9 mouse cellular contexts compared by ENCODE assay signal in the genomic region with DNA sequence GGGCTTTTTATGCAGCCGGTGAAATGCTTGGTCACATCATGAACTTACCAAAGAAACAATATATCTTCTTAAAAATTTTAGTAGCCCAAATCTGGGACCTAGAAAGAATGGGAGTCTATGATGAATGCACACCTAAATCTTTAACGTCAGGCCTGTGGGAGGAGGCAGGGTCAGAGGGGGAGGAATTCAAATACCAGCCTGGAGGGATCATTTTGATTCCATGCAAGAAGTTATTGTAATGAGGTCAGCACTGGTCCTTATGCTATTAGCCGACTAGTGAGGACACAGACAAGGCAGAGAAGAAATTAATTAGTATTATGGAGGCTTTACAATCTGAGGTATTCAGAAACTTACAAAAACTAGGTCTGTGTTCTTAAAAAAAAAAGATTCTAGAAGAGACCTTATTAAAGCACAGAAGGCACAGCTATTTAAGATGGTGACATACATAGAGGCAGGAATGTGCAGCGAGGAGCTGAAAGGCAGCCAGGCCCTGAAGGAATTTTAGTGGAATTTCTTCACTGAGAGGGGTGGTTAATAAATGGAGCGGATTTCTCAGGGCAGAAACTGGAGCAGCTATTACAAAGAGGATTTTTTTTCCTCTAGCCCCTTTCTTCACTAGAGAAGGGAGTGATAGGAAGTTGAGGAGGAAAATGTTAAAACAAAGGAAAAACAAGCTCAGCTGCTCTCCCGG.
DNase-seq lines count a peak whose midpoint lies in the region; ATAC-seq and TF ChIP-seq lines count a peak whose summit lies in the region.
"Had no signal": no experiment of that assay in that cellular context is flagged by ENCODE, and none has a peak within 500 bp of the region (broad histone marks: within the 10 kb centered on the region; RNA-seq: fewer than 3 reads in every experiment).

No protein-coding gene starts in this region.

- H3K36me3 ChIP-seq in hindbrain, embryonic 14.5 days (replicated peaks; ENCODE audit: control insufficient read depth, insufficient read depth), result no peaks in the 10 kb centered on the region
- no peaks in the 10 kb centered on the region for H3K36me3 ChIP-seq in hindbrain, embryonic 12.5 days
- H3K36me3 ChIP-seq in embryonic facial prominence, embryonic 12.5 days, result no peaks in the 10 kb centered on the region
- H3K36me3 ChIP-seq in limb, embryonic 14.5 days (ENCODE audit: control insufficient read depth, insufficient read depth, low read length), result no peaks in the 10 kb centered on the region

- no peak for ATAC-seq in hindbrain, embryonic 14.5 days (ENCODE audit: low FRiP score)
- no peak for ATAC-seq in hindbrain, embryonic 12.5 days (ENCODE audit: low FRiP score)
- ATAC-seq in embryonic facial prominence, embryonic 12.5 days (ENCODE audit: insufficient number of reproducible peaks, insufficient read depth, low FRiP score, low TSS enrichment), result no peak
- ATAC-seq in limb, embryonic 14.5 days (ENCODE audit: low FRiP score, low read depth), result peak; percentile 83

- H3K27ac ChIP-seq in hindbrain, embryonic 14.5 days, result peak overlapping the region; percentile 53
- no peak overlapping the region for H3K27ac ChIP-seq in hindbrain, embryonic 12.5 days
- H3K27ac ChIP-seq in embryonic facial prominence, embryonic 12.5 days, result peak overlapping the region; percentile 17; the same call in 1 of the 2 replicates
- peak overlapping the region; percentile 56; the same call in 1 of the 2 replicates for H3K27ac ChIP-seq in limb, embryonic 14.5 days (replicated peaks; ENCODE audit: low read depth, low read length)
- H3K27ac ChIP-seq: liver, embryonic 14.5 days had no signal

- 20% methylated on average over 6 of the region's 6 CpGs for WGBS in hindbrain, embryonic 14.5 days
- 27% methylated on average over 6 of the region's 6 CpGs for WGBS in hindbrain, embryonic 12.5 days
- 14% methylated on average over 6 of the region's 6 CpGs for WGBS in embryonic facial prominence, embryonic 12.5 days
- 23% methylated on average over 6 of the region's 6 CpGs for WGBS in limb, embryonic 14.5 days

- H3K27me3 ChIP-seq in hindbrain, embryonic 14.5 days (ENCODE audit: control insufficient read depth, insufficient read depth, low read length), result no peaks in the 10 kb centered on the region
- no peaks in the 10 kb centered on the region for H3K27me3 ChIP-seq in hindbrain, embryonic 12.5 days
- H3K27me3 ChIP-seq in embryonic facial prominence, embryonic 12.5 days, result no peaks in the 10 kb centered on the region
- H3K27me3 ChIP-seq in limb, embryonic 14.5 days (ENCODE audit: control insufficient read depth, insufficient read depth, low read length), result no peaks in the 10 kb centered on the region

- peak; percentile 33 for DNase-seq in hindbrain, embryonic 14.5 days (ENCODE audit: low spot score)
- DNase-seq in brain, embryonic 14.5 days (ENCODE audit: low read depth), result peak; percentile 65
- DNase-seq in limb, embryonic 14.5 days (ENCODE audit: low spot score), result peak; percentile 74
- DNase-seq in natural killer cell, adult 2 months (ENCODE audit: low spot score in 2 of 2), result no peak
- DNase-seq in testis, postnatal 14 days (ENCODE audit: low spot score), result no peak
- DNase-seq: adrenal gland, postnatal 10 days had no signal

- no peak overlapping the region for H3K4me3 ChIP-seq in hindbrain, embryonic 14.5 days (replicated peaks; ENCODE audit: low read length)
- H3K4me3 ChIP-seq in hindbrain, embryonic 12.5 days, result no peak overlapping the region
- no peak overlapping the region for H3K4me3 ChIP-seq in embryonic facial prominence, embryonic 12.5 days
- no peak overlapping the region for H3K4me3 ChIP-seq in limb, embryonic 14.5 days (replicated peaks; ENCODE audit: low read length)

- no peak overlapping the region for H3K9ac ChIP-seq in hindbrain, embryonic 14.5 days
- H3K9ac ChIP-seq in hindbrain, embryonic 12.5 days, result no peak overlapping the region
- no peak overlapping the region for H3K9ac ChIP-seq in embryonic facial prominence, embryonic 12.5 days
- H3K9ac ChIP-seq in limb, embryonic 14.5 days (ENCODE audit: low read depth, low read length, severe bottlenecking), result no peak overlapping the region
- H3K9ac ChIP-seq: liver, embryonic 14.5 days had no signal

- no peak for TF ChIP-seq CTCF in brain, embryonic 14.5 days (IDR thresholded peaks at IDR 0.05; ENCODE audit: borderline replicate concordance, extremely low read depth, insufficient read depth, insufficient read length)

- H3K4me2 ChIP-seq in hindbrain, embryonic 14.5 days (replicated peaks), result no peak overlapping the region
- no peak overlapping the region for H3K4me2 ChIP-seq in hindbrain, embryonic 12.5 days (replicated peaks)
- no peak overlapping the region for H3K4me2 ChIP-seq in embryonic facial prominence, embryonic 12.5 days (replicated peaks)
- no peak overlapping the region for H3K4me2 ChIP-seq in limb, embryonic 14.5 days (replicated peaks; ENCODE audit: low read depth, low read length, severe bottlenecking)

- TF ChIP-seq POLR2A in brain, embryonic 14.5 days (IDR thresholded peaks at IDR 0.05; ENCODE audit: borderline replicate concordance, extremely low read depth, insufficient read depth, insufficient read length, poor library complexity, severe bottlenecking), result no peak
- no peak for TF ChIP-seq POLR2A in limb, embryonic 14.5 days (IDR thresholded peaks at IDR 0.05; ENCODE audit: borderline replicate concordance, extremely low read depth, insufficient read depth, insufficient read length)

- 0 out of 2 replicates have a peak, but pooled peaks cover 6% of the 10 kb centered on the region for H3K4me1 ChIP-seq in hindbrain, embryonic 14.5 days (replicated peaks; ENCODE audit: control insufficient read depth, insufficient read depth, low read length)
- peaks cover 9% of the 10 kb centered on the region; the same call in 1 of the 2 replicates for H3K4me1 ChIP-seq in hindbrain, embryonic 12.5 days
- H3K4me1 ChIP-seq in embryonic facial prominence, embryonic 12.5 days, result peaks cover 12% of the 10 kb centered on the region; the same call in 1 of the 2 replicates
- H3K4me1 ChIP-seq in limb, embryonic 14.5 days (ENCODE audit: control insufficient read depth, insufficient read depth, low read length), result peaks cover 13% of the 10 kb centered on the region; the same call in 1 of the 2 replicates

- no peaks in the 10 kb centered on the region for H3K9me3 ChIP-seq in hindbrain, embryonic 14.5 days (ENCODE audit: control insufficient read depth, low read length)
- H3K9me3 ChIP-seq in hindbrain, embryonic 12.5 days (replicated peaks), result no peaks in the 10 kb centered on the region
- no peaks in the 10 kb centered on the region for H3K9me3 ChIP-seq in embryonic facial prominence, embryonic 12.5 days
- no peaks in the 10 kb centered on the region for H3K9me3 ChIP-seq in limb, embryonic 14.5 days (ENCODE audit: control insufficient read depth, low read length)

Comparison
In these comparisons a context has a peak if more than half of its experiments do, and no peak if none do; other contexts are left out.
1. DNase-seq: peak in hindbrain, embryonic 14.5 days (single experiment), brain, embryonic 14.5 days (single experiment) and limb, embryonic 14.5 days (single experiment); none in natural killer cell, adult 2 months (0 of 2) and testis, postnatal 14 days (single experiment).